Mouse (Mus musculus) intestine, embryonic 14.5 days (tissue): ENCODE results near the gene Pkn1. TPM values are rescaled to one million over a fixed set of nuclear protein-coding genes. Genes with fewer than 3 reads are reported as not detected.

Source experiments
- ATAC-seq: fragments of 200-750 bp; cut with Nextera tagmentation; replicated peaks from 2 replicates; pipeline ENCODE4 v1.8.0; 2017; ENCODE audit warnings: low read depth, moderate number of reproducible peaks, moderate TSS enrichment, moderate library complexity; ENCODE audit not compliant: low FRiP score, low TSS enrichment
- DNase-seq: peaks from one replicate; pipeline ENCODE4 v3.0.0-alpha.2; 2018; ENCODE audit warnings: low spot score
- H3K27ac ChIP-seq: fragments of 300-500 bp; sonication (generic); 2 replicates; pipeline ENCODE4 v1.5.1; 2014; ENCODE audit warnings: low read depth, mild to moderate bottlenecking, control low read depth
- H3K27me3 ChIP-seq: fragments of 300-500 bp; sonication (generic); replicated peaks from 2 replicates; pipeline ENCODE4 v1.6.1; 2014; ENCODE audit warnings: low read length, control low read depth; ENCODE audit not compliant: control insufficient read depth, insufficient read depth
- H3K36me3 ChIP-seq: fragments of 300-500 bp; sonication (generic); 2 replicates; pipeline ENCODE4 v1.6.1; 2014; ENCODE audit warnings: low read length, control low read depth; ENCODE audit not compliant: control insufficient read depth, insufficient read depth
- H3K4me1 ChIP-seq: fragments of 300-500 bp; sonication (generic); replicated peaks from 2 replicates; pipeline ENCODE4 v1.6.1; 2014; ENCODE audit warnings: low read length, control low read depth, mixed read lengths; ENCODE audit not compliant: control insufficient read depth, insufficient read depth
- H3K4me2 ChIP-seq: fragments of 300-500 bp; sonication (generic); 2 replicates; pipeline ENCODE4 v1.6.1; 2014; ENCODE audit warnings: low read length
- H3K4me3 ChIP-seq: fragments of 300-500 bp; sonication (generic); 2 replicates; pipeline ENCODE4 v1.5.1; 2014; ENCODE audit warnings: low read depth, low read length, control low read depth, mixed read lengths
- H3K9ac ChIP-seq: fragments of 300-500 bp; sonication (generic); 2 replicates; pipeline ENCODE4 v1.6.1; 2014; ENCODE audit warnings: mild to moderate bottlenecking, low read length
- H3K9me3 ChIP-seq: fragments of 300-500 bp; sonication (generic); 2 replicates; pipeline ENCODE4 v1.6.1; 2016; ENCODE audit warnings: low read length, control low read depth; ENCODE audit not compliant: control insufficient read depth
- WGBS: fragments of 180-500 bp; shearing (Covaris S2); extraction: QIAGEN DNeasy Blood & Tissue Kit; methylation state at CpG from one replicate; pipeline ENCODE4 v1.1.7; 2014; 5-methylcytosine and 5-hydroxymethylcytosine counted together
- polyA plus RNA-seq: library from polyadenylated mRNA; unstranded; fragments of >200 nt; fragmentation: Nextera tagmentation; extraction: Ambion mirVana; gene quantifications from 2 replicates; pipeline ENCODE4 v1.2.1, GENCODE M21; 2014

The Pkn1 gene
- polyA plus RNA-seq, 1 experiment from 2014 or later, result 31.5 TPM

GRCm38 (mm10) chr8:83698291-83698660 is 703 bp downstream of the Pkn1 start:
- Histone ChIP-seq H3K9ac (peak overlapping the region; percentile 86), H3K27ac (peak overlapping the region; percentile 75), H3K9me3 (no peaks in the 10 kb centered on the region), H3K4me3 (peak overlapping the region; percentile 85), H3K4me1 (peaks cover 31% of the 10 kb centered on the region), H3K27me3 (no peaks in the 10 kb centered on the region), H3K4me2 (peak overlapping the region; percentile 97), H3K36me3 (no peaks in the 10 kb centered on the region)
- no peak for DNase-seq
- ATAC-seq, result peak; percentile 37
- WGBS, result 6% methylated on average over 15 of the region's 15 CpGs

- DNase-seq, result peak; percentile 64
- Histone ChIP-seq H3K4me3 (peak overlapping the region; percentile 85), H3K4me1 (peaks cover 31% of the 10 kb centered on the region), H3K27ac (no peak overlapping the region), H3K36me3 (no peaks in the 10 kb centered on the region), H3K27me3 (no peaks in the 10 kb centered on the region), H3K4me2 (peak overlapping the region; percentile 97), H3K9me3 (no peaks in the 10 kb centered on the region), H3K9ac (peak overlapping the region; percentile 86; the same call in 1 of the 2 replicates)
- 38% methylated on average over 19 of the region's 19 CpGs for WGBS
- no peak for ATAC-seq
These were observed 1.4 kb downstream of the Pkn1 start for GRCm38 (mm10) chr8:83697374-83698220.

GRCm38 (mm10) chr8:83695351-83696106 is 3.5 kb downstream of the Pkn1 start:
- no peak overlapping the region for H3K27ac ChIP-seq
- peaks cover 29% of the 10 kb centered on the region for H3K4me1 ChIP-seq
- no peak overlapping the region for H3K4me2 ChIP-seq
- no peaks in the 10 kb centered on the region for H3K27me3 ChIP-seq
- peaks cover 18% of the 10 kb centered on the region for H3K36me3 ChIP-seq
- no peaks in the 10 kb centered on the region for H3K9me3 ChIP-seq
- no peak overlapping the region for H3K4me3 ChIP-seq
- H3K9ac ChIP-seq, result no peak overlapping the region
- DNase-seq, result no peak
- WGBS, result 82% methylated on average over 16 of the region's 17 CpGs
- ATAC-seq, result no peak

GRCm38 (mm10) chr8:83694369-83695160 is 4.4 kb downstream of the Pkn1 start:
- H3K4me2 ChIP-seq, result no peak overlapping the region
- ATAC-seq (no peak), DNase-seq (no peak)
- H3K27ac ChIP-seq, result no peak overlapping the region
- peaks cover 28% of the 10 kb centered on the region for H3K36me3 ChIP-seq
- peaks cover 21% of the 10 kb centered on the region for H3K4me1 ChIP-seq
- H3K9me3 ChIP-seq, result no peaks in the 10 kb centered on the region
- H3K27me3 ChIP-seq, result no peaks in the 10 kb centered on the region
- 74% methylated on average over 11 of the region's 11 CpGs for WGBS
- no peak overlapping the region for H3K4me3 ChIP-seq
- no peak overlapping the region for H3K9ac ChIP-seq

GRCm38 (mm10) chr8:83693609-83694236 is 5.3 kb downstream of the Pkn1 start:
- no peak for ATAC-seq

GRCm38 (mm10) chr8:83689264-83689663 is 9.7 kb downstream of the Pkn1 start:
- 89% methylated on average over 6 of the region's 6 CpGs for WGBS
- no peaks in the 10 kb centered on the region for H3K9me3 ChIP-seq
- no peak overlapping the region for H3K27ac ChIP-seq
- H3K4me1 ChIP-seq, result no peaks in the 10 kb centered on the region; the same call in 1 of the 2 replicates
- H3K27me3 ChIP-seq, result no peaks in the 10 kb centered on the region
- no peak overlapping the region for H3K4me3 ChIP-seq
- DNase-seq, result no peak
- H3K4me2 ChIP-seq, result no peak overlapping the region
- H3K9ac ChIP-seq, result no peak overlapping the region
- H3K36me3 ChIP-seq, result peaks cover 50% of the 10 kb centered on the region
- ATAC-seq, result no peak

More at GRCm38 (mm10) chr8:83693609-83694236, 5.3 kb downstream of the Pkn1 start:
- Histone ChIP-seq H3K9ac (no peak overlapping the region), H3K27ac (no peak overlapping the region), H3K4me1 (peaks cover 21% of the 10 kb centered on the region), H3K4me2 (no peak overlapping the region), H3K9me3 (no peaks in the 10 kb centered on the region), H3K4me3 (no peak overlapping the region), H3K27me3 (no peaks in the 10 kb centered on the region), H3K36me3 (peaks cover 28% of the 10 kb centered on the region)
- no peak for DNase-seq
- WGBS, result 85% methylated on average over 10 of the region's 10 CpGs

GRCm38 (mm10) chr8:83684517-83684916 is 14.5 kb downstream of the Pkn1 start:
- Histone ChIP-seq H3K9me3 (no peaks in the 10 kb centered on the region), H3K4me3 (no peak overlapping the region), H3K27me3 (no peaks in the 10 kb centered on the region), H3K36me3 (peaks cover 57% of the 10 kb centered on the region), H3K4me1 (peaks cover 9% of the 10 kb centered on the region; the same call in 1 of the 2 replicates), H3K4me2 (no peak overlapping the region), H3K9ac (no peak overlapping the region), H3K27ac (no peak overlapping the region)
- ATAC-seq (no peak), DNase-seq (no peak)
- 92% methylated on average over 9 of the region's 9 CpGs for WGBS

GRCm38 (mm10) chr8:83681099-83681498 is 17.9 kb downstream of the Pkn1 start:
- no peaks in the 10 kb centered on the region for H3K9me3 ChIP-seq
- ATAC-seq, result no peak
- peaks cover 78% of the 10 kb centered on the region for H3K36me3 ChIP-seq
- H3K27me3 ChIP-seq, result no peaks in the 10 kb centered on the region
- no peak for DNase-seq
- no peak overlapping the region for H3K4me3 ChIP-seq
- peaks cover 9% of the 10 kb centered on the region; the same call in 1 of the 2 replicates for H3K4me1 ChIP-seq
- peak overlapping the region; percentile 71 for H3K27ac ChIP-seq
- no peak overlapping the region for H3K9ac ChIP-seq
- WGBS, result 17% methylated on average over 6 of the region's 6 CpGs
- H3K4me2 ChIP-seq, result no peak overlapping the region
